Mouse (Mus musculus) urinary bladder, postnatal 14 days (tissue): ENCODE results near the gene Prickle2.

Source experiments
- DNase-seq: peaks from one replicate; pipeline ENCODE4 v3.0.0; 2021; ENCODE audit warnings: low spot score

Prickle2 gene

DNA sequence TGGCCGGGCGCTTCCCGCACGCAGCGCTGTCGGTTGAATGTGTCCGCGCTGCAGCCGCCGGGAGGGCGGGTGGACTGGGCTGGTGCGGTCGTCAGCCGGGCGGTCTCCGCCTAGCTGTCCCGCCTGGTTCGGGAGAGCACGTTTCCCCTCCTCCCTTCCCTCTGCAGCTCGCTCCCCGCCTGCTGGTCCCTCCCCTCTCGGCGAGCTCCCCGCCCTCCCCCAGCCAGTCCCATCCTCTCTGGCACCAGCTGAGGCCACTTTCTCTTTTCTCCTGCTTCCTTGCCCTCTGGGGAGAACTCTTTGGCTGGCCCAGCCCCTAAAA, at the start of gene Prickle2:
Prickle2 (minus strand) TSS at position 11 of the 322 bp plus-strand sequence.
- DNase-seq: peak; percentile 78

DNA sequence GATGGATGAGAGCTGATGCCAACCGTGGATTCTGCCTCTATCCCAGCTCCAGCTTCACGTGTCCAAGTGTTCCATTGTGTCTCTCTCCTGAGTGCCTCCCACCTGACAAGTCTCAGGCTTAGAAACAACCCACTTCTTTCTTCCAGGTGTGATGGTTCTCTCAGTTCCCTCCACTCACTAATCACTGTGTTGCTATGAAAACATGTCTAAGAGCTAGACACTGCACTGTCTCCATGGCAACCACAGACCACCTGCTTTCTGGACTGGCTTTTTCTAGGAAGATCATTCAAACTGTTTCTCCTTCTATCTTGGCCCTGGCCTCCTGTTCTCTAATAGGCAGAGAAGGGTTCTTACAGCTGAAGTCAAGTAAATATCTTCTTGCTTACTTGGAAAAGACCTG, 46.8 kb upstream of the Prickle2 start:
- DNase-seq: no peak

DNA sequence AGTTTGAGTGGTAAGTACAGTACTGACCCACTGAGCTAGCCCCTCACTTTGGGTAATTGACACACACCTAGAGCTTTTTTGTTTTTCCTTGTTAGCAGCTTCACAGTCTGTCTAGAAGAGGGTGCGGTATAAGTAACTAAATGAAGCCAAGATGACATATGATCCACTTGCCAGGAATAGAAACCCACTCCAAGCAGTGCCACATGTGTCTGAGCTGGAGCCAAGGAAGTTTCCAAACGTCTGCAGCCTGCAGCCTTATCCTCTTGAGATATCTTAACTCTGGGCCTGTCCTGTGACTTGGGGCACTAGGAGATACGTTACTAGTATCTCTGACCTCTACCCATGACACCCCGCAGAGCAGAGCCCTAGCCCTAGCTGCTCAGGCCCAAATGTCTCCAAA, 43.5 kb upstream of the Prickle2 start:
- no peak for DNase-seq

DNA sequence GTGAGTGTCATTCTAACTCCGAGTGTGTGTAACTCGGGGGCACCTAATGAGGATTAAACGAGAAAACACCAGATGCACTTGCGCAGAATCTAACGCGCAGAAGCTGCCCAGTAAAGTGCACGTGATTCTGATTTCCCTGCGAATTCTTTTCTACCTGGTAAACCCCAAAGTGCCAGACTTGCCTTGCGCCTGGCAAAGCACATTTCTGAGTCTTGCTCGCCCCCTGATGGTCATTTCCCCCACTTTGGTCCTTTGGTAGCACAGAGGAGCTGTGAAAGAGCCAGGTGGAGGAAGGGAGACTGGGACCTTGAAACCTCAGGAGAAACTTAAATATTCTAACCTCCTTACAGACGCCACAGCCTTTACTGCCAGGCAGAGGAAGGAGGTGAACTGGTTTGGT, 37.6 kb upstream of the Prickle2 start:
- peak; percentile 64 for DNase-seq

DNA sequence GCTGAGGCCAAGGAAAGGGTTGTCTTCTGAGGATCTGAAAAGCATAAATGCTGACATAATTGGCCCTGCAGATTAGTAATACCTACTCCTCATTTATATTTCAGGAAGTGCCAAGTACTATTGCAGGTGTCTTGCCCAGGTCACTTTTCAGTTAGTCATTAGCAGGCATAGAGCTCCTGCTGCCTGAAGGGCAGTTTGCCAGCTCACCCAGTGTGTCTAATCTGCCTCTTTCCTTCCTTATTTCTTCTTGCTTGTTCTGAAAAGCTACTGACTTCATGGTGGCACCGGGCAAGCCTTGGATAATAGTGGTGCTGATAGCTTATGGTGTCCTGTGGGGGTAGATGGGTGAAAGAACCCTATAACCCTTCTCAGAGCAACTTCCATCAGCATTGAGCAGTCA, 31.2 kb upstream of the Prickle2 start:
- DNase-seq: no peak

DNA sequence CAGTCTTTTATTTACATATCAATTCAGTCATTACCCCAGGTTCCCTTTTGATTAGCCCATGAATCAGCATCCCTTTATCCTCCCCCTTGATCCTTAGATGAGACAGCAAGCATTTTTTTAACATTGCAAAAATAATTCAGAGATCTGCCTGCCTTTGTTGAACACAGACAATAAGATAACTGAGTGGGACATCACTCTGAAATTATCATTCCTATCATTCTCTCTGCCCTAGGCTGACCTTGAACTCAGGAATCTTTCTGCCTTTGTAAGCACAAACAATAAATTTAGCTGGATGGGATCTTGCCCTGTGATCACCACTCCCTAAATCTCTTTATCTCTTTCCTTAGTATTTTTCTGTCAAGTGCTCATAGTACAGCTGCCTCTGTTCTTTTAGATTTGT, 27.7 kb upstream of the Prickle2 start:
- no peak for DNase-seq

GRCm38 (mm10) chr6:92728514-92728913, 22.6 kb upstream of the Prickle2 start:
- no peak for DNase-seq

DNA sequence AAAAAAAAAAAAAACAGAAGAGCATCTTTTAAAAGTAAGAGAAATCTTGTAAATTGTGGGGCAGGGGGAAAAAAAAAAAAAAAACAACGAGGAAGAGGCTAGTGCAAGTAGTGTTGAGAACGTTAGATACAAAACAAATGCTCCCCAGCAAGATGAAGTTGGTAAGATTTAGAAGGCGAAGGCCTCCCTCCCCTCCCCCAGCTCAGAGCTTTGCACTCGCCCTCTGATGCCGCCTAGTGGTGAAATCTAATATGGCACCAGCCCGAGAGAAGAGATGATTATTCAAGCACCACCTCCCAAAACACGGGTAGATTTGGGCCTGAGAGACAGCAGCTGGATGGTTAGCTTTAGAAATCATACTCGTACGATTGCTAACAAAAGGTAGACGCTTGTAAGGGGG, 22.1 kb upstream of the Prickle2 start:
- peak; percentile 88 for DNase-seq

DNA sequence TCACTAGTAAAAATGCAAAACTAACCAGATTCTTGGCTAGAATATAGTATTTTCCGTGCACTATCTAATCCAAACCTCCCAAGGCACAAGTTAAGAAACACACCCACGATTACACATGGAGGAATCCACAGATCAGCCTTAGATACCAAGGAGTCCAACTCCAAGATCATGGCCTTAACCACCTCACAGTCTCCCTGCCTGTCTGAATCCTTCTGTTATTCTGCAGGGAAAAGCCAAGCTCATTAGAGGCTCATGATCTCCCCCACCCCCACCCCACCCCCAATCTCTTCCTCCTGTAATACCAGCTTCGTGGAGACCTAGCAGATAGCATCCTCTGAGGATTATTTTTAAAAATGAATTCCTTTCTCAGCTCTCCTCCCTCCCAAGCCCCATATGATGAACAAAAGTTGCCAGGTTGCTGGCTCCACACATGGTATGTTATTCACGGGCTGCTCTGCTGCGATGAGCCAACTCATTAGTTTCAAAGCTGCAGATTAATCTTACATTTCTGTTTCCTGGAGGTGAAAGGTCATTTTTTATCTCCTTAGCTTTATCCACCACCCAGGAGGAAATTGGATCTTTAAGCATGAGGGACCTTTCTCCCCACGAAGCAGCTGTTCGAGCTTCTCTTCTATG, 21.5 kb upstream of the Prickle2 start:
- no peak for DNase-seq

GRCm38 (mm10) chr6:92726121-92726520, 20.2 kb upstream of the Prickle2 start:
- DNase-seq: no peak

- DNase-seq: no peak
Observed at GRCm38 (mm10) chr6:92724394-92724793, 18.4 kb upstream of the Prickle2 start.

DNA sequence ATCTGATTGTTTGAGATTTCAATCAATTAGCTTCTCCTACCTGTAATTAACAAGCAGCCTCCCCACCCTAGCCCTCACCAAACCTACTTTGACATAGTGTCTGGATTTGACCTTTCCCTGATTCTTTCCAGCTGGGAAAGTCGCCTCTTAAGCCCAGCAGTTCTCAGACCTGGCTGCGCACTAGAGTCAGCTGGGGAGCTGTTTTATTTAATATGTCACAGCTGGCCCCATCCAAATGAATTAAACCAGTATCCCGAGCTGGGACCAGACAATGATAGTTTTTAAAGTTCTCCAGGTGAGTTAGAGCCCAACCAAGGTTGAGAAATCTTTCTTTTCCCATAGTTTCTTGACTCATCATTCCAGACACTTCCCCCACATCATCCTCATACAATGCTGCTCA, 9.9 kb upstream of the Prickle2 start:
- DNase-seq: no peak

DNA sequence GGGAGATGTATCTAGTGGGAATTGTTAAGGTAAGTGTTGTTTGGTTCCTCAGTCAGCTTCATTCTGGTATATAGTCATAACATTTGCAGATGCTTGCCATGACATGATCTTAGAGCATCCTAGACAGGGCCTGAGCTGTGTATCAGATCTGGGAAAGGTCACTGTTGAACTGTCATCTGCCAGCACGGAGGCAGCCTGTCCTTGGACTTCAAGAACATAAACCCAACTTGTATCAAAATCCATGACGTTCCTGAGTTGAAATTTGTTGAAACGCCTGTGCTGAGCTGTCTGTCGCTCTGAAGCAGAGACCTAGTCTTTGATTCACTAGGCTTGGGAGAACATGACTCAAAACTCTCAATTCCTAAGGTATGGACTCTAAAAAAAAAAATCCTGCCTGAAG, 8.8 kb upstream of the Prickle2 start:
- DNase-seq: no peak

- DNase-seq: no peak
Observed at GRCm38 (mm10) chr6:92708137-92708536, 2.2 kb upstream of the Prickle2 start.

- DNase-seq: no peak
Observed at GRCm38 (mm10) chr6:92705353-92706144, 406 bp downstream of the Prickle2 start.

DNA sequence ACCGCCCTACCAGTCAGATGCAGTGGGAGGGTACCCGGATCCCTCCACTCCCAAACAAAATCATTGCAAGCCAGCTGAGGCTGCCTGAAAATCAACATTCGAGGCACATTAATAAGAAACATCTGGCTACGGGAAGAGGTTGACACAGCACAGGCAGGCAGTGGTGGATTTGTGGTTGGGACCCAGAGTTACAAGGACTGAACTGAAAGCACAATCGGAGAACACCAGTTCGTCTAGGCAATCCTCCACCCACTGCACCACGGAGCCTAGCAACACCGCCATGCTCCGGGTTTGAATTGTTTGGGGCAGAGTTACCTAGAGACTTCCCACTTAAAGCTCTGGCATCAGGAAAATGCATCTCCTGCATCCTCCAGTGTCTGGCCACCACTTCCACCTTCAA, 1.1 kb downstream of the Prickle2 start:
- DNase-seq: no peak

GRCm38 (mm10) chr6:92699491-92700209, 6.3 kb downstream of the Prickle2 start:
- DNase-seq: no peak

DNA sequence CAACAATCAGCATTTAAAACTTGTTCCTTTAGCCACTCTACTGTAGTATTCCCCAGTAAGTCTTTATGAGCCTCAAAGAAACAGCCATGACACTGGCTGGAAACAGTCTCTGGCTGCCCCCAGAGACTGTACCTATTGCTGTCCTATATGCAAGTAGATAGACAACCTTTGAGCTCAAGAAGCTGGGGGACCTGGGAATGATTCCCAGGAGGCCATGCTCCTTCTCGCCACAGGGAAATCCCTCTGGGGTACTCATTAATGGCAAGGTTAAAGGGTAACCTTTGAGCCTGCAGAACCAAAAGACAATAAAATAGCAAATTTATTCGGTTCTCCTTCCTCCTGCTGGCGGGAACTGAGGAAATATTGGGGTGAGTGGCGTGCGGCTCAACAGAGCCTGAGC, 8.1 kb downstream of the Prickle2 start:
- no peak for DNase-seq

- DNase-seq: no peak
Observed at GRCm38 (mm10) chr6:92687317-92687716, 18.6 kb downstream of the Prickle2 start.

GRCm38 (mm10) chr6:92674394-92674925, 31.5 kb downstream of the Prickle2 start:
- no peak for DNase-seq

GRCm38 (mm10) chr6:92670518-92671147, 35.3 kb downstream of the Prickle2 start:
- DNase-seq: no peak

DNA sequence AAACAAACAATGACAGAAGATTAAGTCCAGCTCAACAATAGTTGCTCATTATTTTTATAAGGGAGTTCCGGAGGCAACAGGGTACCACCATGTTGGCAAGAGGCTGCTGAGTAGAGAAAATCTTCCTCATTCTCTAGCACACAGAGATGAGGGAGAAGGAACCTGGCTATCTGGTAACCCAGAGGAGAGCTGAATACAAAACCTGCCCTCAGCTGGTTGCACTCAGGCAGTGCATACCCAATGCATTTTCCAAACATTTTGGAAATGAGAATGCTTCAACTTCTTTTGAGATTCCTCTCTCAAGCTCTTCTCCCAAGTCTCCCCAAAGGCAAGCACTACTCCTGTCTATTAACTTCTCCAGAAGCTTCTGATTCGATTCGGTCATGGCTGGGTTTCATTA, 36.3 kb downstream of the Prickle2 start:
- DNase-seq: no peak

GRCm38 (mm10) chr6:92667544-92667943, 38.4 kb downstream of the Prickle2 start:
- DNase-seq: no peak
